Mouse (Mus musculus) monocyte, adult 5-6 weeks (primary cell): ENCODE results near the gene Fndc3b. TPM values are rescaled to one million over a fixed set of nuclear protein-coding genes. Genes with fewer than 3 reads are reported as not detected.

ENCODE experiments used
- ATAC-seq: fragments of 153-309, 156-312 bp; replicated peaks from 2 replicates; pipeline ENCODE4 v1.8.0; 2017; ENCODE audit warnings: mild to moderate bottlenecking; ENCODE audit not compliant: low TSS enrichment, insufficient number of reproducible peaks, severe bottlenecking, poor library complexity, low FRiP score
- total RNA-seq: library from RNA; stranded (forward); fragments of 200-1000, 200-491, 200-594 nt; gene quantifications from 3 replicates; pipeline ENCODE4 v1.2.3, GENCODE M21; 2017

Fndc3b gene
- total RNA-seq, 1 experiment from 2014 or later, result 14.0 TPM

- no peak for ATAC-seq
Measured at GRCm38 (mm10) chr3:27685650-27686208, 25.4 kb downstream of the Fndc3b start.

- no peak for ATAC-seq
Measured at GRCm38 (mm10) chr3:27685134-27685533, 26.0 kb downstream of the Fndc3b start.

GRCm38 (mm10) chr3:27683374-27683773, 27.7 kb downstream of the Fndc3b start:
- ATAC-seq, result no peak

GRCm38 (mm10) chr3:27677574-27677973, 33.5 kb downstream of the Fndc3b start:
- peak; percentile 73 for ATAC-seq

GRCm38 (mm10) chr3:27673660-27674059, 37.4 kb downstream of the Fndc3b start:
- no peak for ATAC-seq

- no peak for ATAC-seq
Measured at GRCm38 (mm10) chr3:27670416-27670815, 40.7 kb downstream of the Fndc3b start.

- ATAC-seq, result no peak
Measured at GRCm38 (mm10) chr3:27667280-27667679, 43.8 kb downstream of the Fndc3b start.

GRCm38 (mm10) chr3:27665338-27665737, 45.8 kb downstream of the Fndc3b start:
- no peak for ATAC-seq

GRCm38 (mm10) chr3:27663221-27663620, 47.9 kb downstream of the Fndc3b start:
- no peak for ATAC-seq

GRCm38 (mm10) chr3:27658198-27658763, 52.8 kb downstream of the Fndc3b start:
- ATAC-seq, result no peak

- ATAC-seq, result peak; percentile 78
Measured at GRCm38 (mm10) chr3:27656764-27657390, 54.2 kb downstream of the Fndc3b start.

GRCm38 (mm10) chr3:27655673-27656072, 55.4 kb downstream of the Fndc3b start:
- ATAC-seq, result no peak

GRCm38 (mm10) chr3:27655042-27655441, 56.1 kb downstream of the Fndc3b start:
- no peak for ATAC-seq

- ATAC-seq, result no peak
Measured at GRCm38 (mm10) chr3:27652451-27653011, 58.6 kb downstream of the Fndc3b start.

GRCm38 (mm10) chr3:27651731-27652130, 59.4 kb downstream of the Fndc3b start:
- no peak for ATAC-seq

GRCm38 (mm10) chr3:27650083-27650482, 61.0 kb downstream of the Fndc3b start:
- peak; percentile 58 for ATAC-seq

- no peak for ATAC-seq
Measured at GRCm38 (mm10) chr3:27649316-27649715, 61.8 kb downstream of the Fndc3b start.

- ATAC-seq, result no peak
Measured at GRCm38 (mm10) chr3:27642381-27642780, 68.7 kb downstream of the Fndc3b start.

GRCm38 (mm10) chr3:27639701-27640100, 71.4 kb downstream of the Fndc3b start:
- ATAC-seq, result no peak

GRCm38 (mm10) chr3:27637046-27637661, 74.0 kb downstream of the Fndc3b start:
- ATAC-seq, result no peak
